Mouse (Mus musculus) gastrocnemius, adult 2 months (tissue): ENCODE results near the gene Il2rb. TPM values are rescaled to one million over a fixed set of nuclear protein-coding genes. Genes with fewer than 3 reads are reported as not detected.

ENCODE experiments used
- DNase-seq: peaks from one replicate; pipeline ENCODE4 v3.0.0; 2022
- H3K27ac ChIP-seq: fragments of 200-600 bp; 2 replicates; pipeline ENCODE4 v1.8.1; 2022; ENCODE audit warnings: mild to moderate bottlenecking
- H3K4me3 ChIP-seq: fragments of 200-600 bp; 2 replicates; pipeline ENCODE4 v1.8.1; 2022; ENCODE audit warnings: mild to moderate bottlenecking, moderate library complexity
- CTCF ChIP-seq: fragments of 200-600 bp; IDR thresholded peaks from 2 replicates; pipeline ENCODE4 v1.8.1; 2022; ENCODE audit warnings: antibody characterized with exemption, mild to moderate bottlenecking, moderate library complexity
- intact Hi-C: fragments of 180-260 bp; cut with DNase I; formaldehyde crosslinking; loops from one replicate; pipeline ENCODE4 v1.15.1; 2025
- long read RNA-seq, 2 experiments: library from polyadenylated mRNA; stranded (forward); transcript quantifications; one replicate each; pipeline ENCODE4 v2.0.0; 2021
- total RNA-seq, 2 experiments: library from RNA; stranded (reverse); gene quantifications; 2 replicates each; pipeline ENCODE4 v1.2.3; 2021

Gene Il2rb
- not detected for total RNA-seq
- long read RNA-seq, experiment 1 = 0 reads
- long read RNA-seq, experiment 2 = 0 reads

DNA sequence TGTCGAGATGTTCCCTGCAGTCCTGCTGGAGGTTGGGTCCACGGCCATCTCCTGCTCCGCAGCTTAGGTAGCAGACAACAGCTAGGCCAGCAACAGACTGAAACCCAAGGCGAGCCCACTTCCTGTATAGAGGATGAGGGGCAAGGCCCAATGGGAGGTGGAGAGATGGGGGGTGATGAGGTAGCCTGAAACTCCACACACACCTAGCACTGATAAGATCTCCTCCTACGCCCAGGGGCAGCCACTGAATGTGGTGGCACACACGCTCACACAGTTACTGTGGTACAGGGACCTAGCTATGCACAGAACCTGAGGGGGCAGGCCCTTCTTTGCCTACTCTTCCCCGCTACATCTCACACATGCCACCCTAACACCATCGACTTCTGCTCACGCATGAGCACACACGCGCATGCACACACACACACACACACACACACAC, at the start of gene Il2rb:
Gene Il2rb, minus strand, starts transcription at position 304 of the 439 bp plus-strand sequence.
- Histone ChIP-seq H3K27ac (no peak within 1 kb of the TSS), H3K4me3 (no peak within 1 kb of the TSS)
- no peak for DNase-seq
- TF ChIP-seq CTCF = no peak
- intact Hi-C loops = no loop called here

DNA sequence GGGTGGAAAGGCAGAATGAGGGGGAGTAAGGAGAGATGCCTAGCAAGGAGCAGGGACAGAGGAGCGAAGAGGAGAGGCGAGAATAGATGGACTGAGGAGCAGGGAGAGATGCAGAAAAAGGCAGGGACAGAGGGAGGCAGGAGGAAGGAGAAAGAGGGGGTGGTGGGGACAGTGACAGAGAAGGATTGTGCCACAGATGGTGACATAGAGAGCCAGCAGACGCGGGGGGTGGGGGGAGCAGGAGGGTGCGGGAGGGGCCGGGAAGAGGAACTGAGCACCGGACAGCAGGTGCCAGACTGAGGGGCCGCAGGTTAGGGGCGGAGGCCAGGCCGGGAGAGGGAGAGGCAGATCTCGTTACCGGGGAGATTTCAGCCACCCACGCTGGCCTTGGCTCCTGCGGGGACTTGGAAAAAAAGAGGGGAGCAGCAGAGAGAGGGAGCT, 49.5 kb upstream of the Il2rb start, which contains the start of gene Sstr3:
Gene Sstr3, minus strand, starts transcription at position 125 of the 441 bp plus-strand sequence.
- Histone ChIP-seq H3K4me3 (no peak within 1 kb of the TSS), H3K27ac (no peak within 1 kb of the TSS)
- intact Hi-C loops = no loop called here
- TF ChIP-seq CTCF = no peak
- no peak for DNase-seq

DNA sequence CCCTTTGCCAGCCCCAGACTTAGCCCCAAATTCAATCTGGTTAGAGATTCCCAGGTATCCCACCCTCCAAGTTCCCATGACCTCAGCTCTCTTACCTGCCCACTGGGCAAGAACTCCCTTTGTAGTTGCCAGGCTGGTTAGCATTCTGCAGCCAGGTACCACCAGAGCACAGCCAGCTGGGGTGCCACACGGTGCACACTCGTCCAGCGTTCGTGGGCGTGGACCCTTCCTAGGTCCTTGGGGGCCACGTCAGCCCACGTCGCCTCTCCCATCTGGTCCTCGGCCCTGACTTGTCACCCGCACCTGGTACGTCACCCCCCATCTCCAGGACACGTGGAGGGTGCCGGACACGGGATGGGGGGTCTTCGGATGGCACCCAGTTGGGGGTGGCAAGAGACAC, 49.0 kb upstream of the Il2rb start:
- no peak for TF ChIP-seq CTCF
- no peak for DNase-seq
- intact Hi-C loops = no loop called here

DNA sequence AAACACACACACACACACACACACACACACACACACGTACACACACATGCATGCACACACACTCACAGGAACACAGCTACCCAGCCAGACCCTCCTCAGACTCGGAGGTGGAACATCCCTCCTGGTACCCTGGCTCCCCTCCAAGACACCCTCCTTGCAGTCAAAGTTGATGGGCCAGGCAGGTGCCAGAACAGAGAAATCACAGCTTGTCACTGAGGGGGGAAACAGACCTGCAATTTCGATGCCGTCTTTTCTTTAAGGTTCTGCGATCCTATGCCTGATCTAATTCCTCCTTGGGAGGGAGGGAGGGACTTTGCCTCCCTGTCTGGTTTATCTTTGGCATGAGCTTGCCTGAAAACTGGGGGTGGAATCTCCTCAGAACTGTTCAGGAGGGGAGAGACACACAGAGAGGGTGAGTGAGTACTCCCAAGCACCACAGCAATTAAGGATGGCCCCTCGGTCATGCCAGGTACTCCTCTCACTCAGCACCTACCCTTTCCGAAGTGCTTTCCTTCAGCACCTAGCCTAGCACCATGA, 47.8 kb upstream of the Il2rb start:
- TF ChIP-seq CTCF = no peak
- no peak overlapping the region for H3K27ac ChIP-seq
- intact Hi-C loops = no loop called here
- H3K4me3 ChIP-seq = no peak overlapping the region
- DNase-seq = no peak

More for the DNA sequence above, 49.0 kb upstream of the Il2rb start:
- no peak overlapping the region for H3K4me3 ChIP-seq
- H3K27ac ChIP-seq = no peak overlapping the region

DNA sequence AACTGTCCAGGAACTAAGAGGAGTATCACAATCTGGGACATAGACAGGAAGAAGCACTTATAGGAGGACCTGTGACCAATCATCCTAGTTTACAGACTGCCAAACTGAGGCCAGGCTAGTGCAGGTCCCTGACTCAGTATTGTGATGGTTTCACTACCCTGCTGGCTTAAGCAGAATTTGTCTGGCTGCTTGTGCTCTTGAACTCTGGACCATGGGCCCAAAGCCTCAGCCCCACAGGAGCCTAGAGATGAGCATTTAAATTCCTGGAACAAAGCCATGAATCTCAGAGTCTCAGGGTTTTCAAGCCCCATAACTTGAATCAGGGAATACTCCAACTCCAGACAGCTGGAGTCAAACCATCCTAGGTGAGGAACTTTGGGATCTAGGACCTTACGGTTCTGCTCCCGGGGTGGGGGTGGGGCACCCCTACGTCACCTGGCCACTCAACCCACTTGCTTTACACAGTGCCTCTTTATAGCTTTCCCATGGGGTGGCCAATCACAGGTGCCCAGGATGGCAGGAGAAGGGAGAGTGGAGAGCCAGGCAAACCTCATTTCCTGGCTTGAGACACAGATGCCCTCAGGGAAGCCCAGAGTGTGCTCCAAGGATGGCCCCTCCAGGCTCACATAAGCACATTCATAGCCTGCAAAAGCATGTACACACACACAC, 47.2 kb upstream of the Il2rb start:
- intact Hi-C loops = no loop called here
- TF ChIP-seq CTCF = no peak
- no peak for DNase-seq
- H3K4me3 ChIP-seq = no peak overlapping the region
- no peak overlapping the region for H3K27ac ChIP-seq

DNA sequence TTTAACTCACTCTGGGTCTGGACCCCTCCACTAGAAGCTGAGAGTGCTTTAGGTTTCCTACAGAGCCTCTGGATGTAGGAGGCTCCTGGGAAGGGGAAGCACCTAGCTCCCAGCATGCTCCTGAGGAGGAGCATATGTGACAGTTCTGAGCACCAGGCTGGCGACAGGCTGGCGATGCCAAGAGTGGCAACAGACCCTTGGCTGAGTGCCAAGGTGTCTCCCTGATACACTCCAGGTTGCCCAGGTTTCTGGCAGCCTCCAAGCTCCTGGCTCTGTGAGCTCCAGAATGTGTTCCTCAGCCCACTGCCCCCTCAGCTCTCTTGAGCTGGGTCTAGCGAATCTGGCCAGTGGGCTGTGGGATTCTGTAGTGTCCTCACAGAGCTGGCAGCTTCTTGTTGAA, 46.5 kb upstream of the Il2rb start:
- Histone ChIP-seq H3K27ac (no peak overlapping the region), H3K4me3 (no peak overlapping the region)
- intact Hi-C loops = no loop called here
- TF ChIP-seq CTCF = no peak
- DNase-seq = no peak

DNA sequence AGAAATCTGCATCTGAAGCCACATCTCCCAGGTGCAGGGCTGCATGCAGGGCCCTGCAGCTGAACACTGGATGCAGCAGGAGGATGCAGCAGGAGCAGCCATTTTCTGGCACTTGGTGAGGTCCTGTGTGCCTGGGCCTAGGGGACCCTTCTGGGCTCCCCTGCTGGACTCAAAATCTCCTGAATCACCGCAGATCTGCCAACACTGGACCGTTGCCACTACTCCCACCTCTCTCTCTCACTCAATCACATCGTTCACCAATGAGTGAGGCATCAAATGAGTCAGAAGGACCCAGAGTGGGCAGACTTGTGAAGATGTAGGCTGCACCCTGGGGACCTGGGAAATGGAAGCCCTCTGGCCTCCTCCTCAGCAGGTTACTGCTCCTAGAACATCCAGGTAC, 46.0 kb upstream of the Il2rb start:
- TF ChIP-seq CTCF = no peak
- intact Hi-C loops = no loop called here

DNA sequence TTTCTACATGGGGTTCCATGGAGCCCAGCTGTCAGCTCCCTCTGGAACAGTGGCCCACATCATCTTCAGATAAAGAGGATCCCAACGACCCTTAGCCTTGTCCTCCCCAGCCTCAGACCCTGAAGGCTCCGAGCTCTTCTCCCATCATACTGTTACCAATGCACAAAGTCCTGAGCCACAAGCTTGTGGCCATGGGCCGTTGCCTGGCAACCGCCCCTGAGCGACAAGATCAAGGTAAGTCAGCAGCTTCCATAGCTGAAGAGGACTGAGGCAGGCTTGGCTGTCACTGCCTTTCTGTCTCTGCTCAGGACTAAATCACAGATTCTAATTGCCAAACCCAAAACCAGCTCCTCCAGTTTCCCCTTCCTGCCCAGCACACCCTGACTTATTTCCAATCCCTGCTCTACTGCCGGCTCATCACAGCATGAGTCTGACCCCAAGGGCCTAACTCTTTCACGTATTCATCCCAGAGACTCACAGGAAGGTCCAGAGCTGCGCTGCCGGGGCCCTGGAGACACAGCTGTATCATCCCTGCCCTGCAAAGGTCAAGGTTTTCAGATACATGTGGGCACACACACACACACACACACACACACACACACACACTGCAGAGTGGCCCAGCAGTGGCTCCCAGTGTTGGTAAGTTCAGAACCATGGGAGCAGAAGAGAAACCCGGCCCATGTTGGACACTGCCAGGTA, 40.8 kb upstream of the Il2rb start:
- intact Hi-C loops = no loop called here
- no peak for TF ChIP-seq CTCF
- Histone ChIP-seq H3K4me3 (no peak overlapping the region), H3K27ac (no peak overlapping the region)
- no peak for DNase-seq

More for the DNA sequence above, 46.0 kb upstream of the Il2rb start:
- H3K27ac ChIP-seq = no peak overlapping the region
- no peak overlapping the region for H3K4me3 ChIP-seq
- no peak for DNase-seq

DNA sequence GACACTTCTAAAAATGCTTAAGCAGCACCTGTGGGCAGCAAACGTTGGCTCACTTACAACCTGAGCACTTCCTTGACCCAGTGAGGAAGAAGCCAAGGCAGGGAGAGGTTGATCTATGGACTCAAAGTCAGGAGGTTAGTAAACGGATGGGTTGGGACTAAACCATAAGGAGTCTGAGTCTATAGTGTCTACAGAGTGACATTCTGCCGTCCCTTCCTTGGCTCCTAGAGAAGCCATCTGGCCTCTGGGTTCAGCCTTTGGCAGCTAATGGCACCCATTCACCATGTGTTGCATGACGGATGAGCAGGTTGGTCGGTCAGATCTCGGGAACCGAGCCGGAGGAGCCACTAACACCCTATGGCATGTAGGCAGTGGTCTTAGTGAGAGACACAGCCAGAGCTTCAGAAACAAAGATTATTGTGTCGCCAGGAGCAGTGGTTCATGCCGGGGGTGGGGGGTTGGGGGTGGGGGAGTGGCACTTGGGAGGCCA, 38.3 kb upstream of the Il2rb start:
- intact Hi-C loops = no loop called here
- Histone ChIP-seq H3K27ac (no peak overlapping the region), H3K4me3 (no peak overlapping the region)
- TF ChIP-seq CTCF = no peak
- no peak for DNase-seq

DNA sequence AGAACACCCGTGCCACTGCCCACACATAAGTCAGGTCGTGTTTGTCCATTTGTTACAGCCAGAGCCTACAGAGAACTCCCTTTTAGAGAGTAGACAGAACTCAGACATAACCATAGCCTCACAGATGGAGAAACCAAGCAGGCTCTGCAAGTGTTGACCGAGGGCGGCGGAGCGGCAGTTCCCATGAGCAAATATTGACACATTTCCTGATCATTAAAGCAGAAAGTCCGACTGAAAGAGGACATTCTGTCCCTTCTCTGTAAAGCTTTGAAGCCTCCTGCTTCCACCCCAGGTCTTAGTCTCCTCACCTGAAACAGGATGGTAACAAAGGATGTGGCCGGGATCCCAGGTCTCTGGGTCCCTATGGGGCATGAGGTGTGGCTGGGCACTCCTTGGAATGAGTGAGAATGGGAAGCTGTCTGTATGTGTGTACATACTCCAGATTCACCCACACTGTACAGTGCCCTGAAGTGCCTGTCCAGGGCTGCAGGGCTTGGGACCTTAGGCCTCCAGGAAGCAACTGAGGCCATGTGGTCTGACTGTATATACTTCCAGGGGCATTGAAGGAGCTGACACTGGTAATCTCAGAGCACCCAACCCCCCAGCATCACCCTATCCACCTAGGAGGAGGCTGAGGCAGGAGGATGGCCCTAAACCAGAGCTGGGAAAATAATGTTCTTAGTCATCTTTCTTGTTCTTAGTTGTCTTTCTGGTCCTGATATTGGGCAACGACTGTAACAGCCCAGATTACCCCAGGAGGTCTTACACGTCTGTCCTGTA, 37.7 kb upstream of the Il2rb start:
- intact Hi-C loops = loop anchor here (1.0 kb wide), 2 partner anchors 18 to 85 kb away; no protein-coding TSS in a partner anchor
- Histone ChIP-seq H3K27ac (no peak overlapping the region), H3K4me3 (no peak overlapping the region)
- DNase-seq = no peak
- TF ChIP-seq CTCF = no peak

DNA sequence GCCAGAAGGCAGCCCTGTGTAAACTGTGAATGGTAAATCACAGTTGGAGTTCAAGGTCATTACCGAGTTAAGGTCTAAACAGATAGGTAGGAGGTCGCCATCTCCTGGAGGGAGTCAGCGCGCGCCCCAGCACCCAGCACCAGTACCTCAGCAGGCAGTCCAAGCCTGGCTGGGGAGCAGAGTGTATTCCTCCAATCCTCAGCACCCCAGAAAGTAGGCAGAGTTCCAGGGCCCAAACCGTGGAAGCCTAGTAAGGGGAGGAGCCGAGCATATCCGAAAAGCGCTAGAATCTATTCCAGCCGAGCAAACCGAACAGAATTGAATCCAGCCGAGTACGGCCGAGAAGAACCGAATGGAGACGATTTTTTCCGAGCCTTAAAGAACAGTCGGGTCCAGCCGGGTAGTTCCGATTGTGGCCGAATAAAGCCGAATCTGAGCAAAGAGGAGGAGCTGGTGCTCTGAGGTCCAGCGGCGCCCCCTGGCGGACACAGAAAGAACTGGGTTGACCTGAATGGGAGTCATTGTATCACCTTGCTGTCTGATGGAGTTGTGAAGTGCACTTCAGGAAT, 36.9 kb upstream of the Il2rb start:
- Histone ChIP-seq H3K27ac (peak overlapping the region; percentile 92), H3K4me3 (peak overlapping the region; percentile 60)
- intact Hi-C loops = loop anchor here (1.0 kb wide), 2 partner anchors 18 to 85 kb away; no protein-coding TSS in a partner anchor
- peak; percentile 96 for DNase-seq
- TF ChIP-seq CTCF = peak; percentile 77

DNA sequence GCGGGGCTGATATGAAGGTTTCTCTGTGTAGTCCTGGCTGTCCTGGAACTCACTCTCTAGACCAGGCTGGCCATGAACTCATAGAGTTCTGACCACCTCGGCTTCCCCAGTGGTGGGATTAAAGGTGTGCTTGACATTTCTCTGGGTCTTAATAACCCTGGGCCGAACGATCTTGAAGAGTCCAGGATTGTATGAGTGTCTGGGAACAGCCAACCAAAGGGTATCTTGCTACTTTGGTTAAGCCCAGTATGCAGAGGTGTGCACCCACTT, 36.3 kb upstream of the Il2rb start:
- no peak for TF ChIP-seq CTCF
- Histone ChIP-seq H3K27ac (peak overlapping the region; percentile 92), H3K4me3 (peak overlapping the region; percentile 60)
- intact Hi-C loops = no loop called here
- no peak for DNase-seq
